Mouse (Mus musculus): ENCODE measurements around the gene Bcr. TPM values are rescaled to one million over a fixed set of nuclear protein-coding genes. Genes with fewer than 3 reads are reported as not detected.

The Bcr gene
- total RNA-seq, 2 experiments from 2014 or later: 91.0 to 94.5 TPM

DNA sequence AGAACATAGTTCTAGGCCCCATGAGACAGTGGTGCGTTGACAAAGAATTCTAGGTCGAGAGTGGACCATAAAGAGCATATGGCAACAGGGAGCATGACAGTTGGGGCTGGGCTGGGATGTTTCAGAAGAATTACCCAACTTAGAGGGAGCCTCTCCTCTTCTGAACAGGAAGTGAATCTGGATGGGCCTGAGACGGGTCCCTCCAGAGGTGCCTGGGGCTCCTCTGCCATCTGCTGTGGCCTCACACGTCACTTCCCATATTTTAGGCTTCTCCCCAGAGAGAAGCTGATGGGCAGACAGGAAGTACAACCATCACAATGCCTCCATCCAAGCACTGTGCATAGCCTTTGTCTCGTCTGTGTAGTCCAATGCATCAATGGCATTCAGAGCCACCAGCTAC, 4.7 kb upstream of the Bcr start:
- DNase-seq: no peak

DNA sequence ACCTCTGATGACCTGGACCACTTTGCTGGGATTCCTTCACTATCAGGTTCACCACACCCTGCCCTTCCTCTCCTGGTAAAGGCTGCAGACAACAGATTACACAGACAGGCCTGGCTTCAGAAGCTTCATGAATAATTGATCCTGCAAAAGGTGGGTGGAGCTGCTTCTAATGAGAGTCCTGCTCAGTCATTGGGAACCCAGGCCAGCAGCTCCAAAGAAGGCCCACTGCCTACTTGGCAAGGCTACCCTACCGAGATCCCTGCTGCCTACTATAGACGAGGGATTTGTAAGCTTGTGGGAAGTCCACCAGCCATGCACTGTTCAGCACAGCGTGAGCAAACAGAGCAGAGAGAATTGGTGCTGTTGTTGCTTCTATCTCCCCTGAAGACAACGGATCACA, 4.1 kb upstream of the Bcr start:
- intact Hi-C loops (cut with DNase I): no loop called here
- DNase-seq: no peak

More for the DNA sequence above, 4.7 kb upstream of the Bcr start:
- intact Hi-C loops (cut with DNase I): no loop called here

DNA sequence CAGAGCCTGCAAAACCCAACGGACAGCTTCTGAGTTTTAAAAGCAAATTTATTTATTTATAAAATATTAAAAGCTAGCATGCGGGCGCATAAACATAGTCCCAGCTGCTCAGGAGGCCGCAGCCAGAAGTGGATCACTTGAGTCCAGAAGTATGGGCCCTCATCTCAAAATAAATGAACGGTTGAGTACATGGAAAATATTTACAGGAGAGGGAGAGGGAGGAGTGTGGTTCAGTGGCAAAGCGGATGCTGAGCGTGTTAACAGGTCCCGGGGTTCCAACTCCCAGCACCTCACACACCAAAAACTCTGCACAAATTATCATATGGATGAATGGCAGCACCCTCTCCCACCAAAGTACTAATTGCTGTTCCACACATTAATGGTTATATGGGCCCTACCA, 2.1 kb upstream of the Bcr start:
- no peak for DNase-seq
- intact Hi-C loops (cut with DNase I): no loop called here

DNA sequence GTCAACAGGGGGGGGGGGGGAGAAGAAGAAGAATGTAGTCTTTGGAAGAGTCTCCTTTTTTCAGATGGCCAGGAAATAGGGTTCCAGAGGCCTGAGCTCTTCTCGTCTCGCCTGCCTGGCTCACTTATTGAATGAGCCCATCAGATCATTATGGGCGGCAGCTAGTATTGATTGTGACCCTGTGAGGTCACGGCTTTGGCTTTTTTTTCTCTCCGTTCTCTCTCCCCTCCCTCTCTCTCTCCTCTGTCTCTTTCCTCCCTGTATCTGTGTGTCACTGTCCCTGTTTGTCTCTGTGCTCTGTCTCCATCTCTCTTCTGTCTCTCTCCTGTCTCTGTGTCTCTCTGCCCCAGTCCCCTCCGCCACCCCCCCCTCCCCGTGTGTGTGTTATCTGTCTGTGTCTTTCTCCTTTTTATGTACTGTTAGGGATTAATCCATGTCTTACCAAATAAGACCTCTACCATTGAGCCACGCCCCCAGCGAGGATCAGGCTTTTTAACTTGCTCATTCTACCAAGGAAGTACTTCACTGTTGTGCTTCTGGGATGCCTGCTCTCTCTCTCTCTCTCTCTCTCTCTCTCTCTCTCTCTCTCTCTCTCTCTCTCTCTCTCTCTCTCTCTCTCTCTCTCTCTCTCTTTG, 1.5 kb upstream of the Bcr start:
- DNase-seq: no peak
- intact Hi-C loops (cut with DNase I): loop anchor here (1.0 kb wide), 1 partner anchor 92 kb away; no protein-coding TSS in a partner anchor

DNA sequence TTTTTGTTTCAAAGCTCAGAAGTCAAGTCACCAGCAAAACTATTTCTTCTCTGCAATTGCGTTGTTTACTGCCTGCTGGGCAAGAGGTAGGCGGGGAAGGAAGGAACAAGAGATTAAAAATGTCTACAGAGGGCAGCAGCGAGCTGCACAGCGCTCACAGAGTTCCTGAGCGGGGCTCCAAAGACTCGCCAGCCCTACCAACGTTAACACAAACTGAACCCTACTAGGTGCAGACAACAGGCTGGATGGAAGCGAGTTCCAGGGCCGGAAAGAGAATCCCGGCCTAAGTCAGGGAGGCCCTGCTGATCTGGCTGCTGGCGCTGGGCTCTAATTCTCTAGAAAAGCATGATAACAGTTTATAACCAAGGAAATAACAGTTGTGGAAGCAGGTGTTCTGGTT, 996 bp upstream of the Bcr start:
- peak; percentile 71 for DNase-seq
- intact Hi-C loops (cut with DNase I): loop anchor here (1.0 kb wide), 1 partner anchor 92 kb away; no protein-coding TSS in a partner anchor

DNA sequence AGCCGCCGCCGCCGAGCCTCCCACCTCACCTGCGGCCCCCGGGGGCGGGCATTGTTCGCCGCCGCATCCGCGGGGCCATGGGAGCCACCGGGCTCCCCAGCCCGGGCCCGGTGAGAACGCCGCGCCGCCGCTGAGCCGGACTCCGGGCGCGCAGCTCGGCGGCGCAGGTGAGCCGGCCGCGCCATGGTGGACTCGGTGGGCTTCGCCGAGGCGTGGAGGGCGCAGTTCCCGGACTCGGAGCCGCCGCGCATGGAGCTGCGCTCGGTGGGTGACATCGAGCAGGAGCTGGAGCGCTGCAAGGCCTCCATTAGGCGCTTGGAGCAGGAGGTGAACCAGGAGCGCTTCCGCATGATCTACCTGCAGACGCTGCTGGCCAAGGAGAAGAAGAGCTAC, 447 bp downstream of the Bcr start:
- intact Hi-C loops (cut with DNase I): no loop called here
- DNase-seq: peak; percentile 28

DNA sequence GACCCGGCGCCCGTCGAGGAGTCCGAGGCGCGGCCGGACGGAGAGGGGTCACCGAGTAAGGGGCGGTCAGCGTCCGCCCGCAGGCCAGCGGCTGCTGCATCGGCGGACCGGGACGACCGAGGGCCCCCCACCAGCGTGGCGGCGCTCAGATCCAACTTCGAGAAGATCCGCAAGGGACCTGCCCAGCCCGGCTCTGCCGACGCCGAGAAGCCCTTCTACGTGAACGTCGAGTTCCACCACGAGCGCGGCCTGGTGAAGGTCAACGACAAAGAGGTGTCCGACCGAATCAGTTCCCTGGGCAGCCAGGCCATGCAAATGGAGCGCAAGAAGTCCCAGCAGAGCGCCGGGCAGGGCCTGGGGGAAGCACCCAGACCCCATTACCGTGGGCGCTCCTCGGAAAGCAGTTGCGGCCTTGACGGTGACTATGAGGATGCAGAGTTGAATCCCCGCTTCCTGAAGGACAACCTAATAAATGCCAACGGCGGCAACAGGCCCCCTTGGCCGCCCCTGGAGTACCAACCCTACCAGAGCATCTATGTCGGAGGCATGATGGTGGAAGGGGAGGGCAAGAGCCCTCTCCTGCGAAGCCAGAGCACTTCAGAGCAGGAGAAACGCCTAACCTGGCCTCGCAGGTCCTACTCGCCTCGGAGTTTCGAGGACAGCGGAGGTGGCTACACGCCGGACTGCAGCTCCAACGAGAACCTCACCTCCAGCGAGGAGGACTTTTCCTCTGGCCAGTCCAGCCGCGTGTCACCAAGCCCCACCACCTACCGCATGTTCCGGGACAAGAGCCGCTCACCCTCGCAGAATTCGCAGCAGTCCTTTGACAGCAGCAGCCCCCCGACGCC, 1.2 kb downstream of the Bcr start:
- peak; percentile 28 for DNase-seq
- intact Hi-C loops (cut with DNase I): no loop called here

DNA sequence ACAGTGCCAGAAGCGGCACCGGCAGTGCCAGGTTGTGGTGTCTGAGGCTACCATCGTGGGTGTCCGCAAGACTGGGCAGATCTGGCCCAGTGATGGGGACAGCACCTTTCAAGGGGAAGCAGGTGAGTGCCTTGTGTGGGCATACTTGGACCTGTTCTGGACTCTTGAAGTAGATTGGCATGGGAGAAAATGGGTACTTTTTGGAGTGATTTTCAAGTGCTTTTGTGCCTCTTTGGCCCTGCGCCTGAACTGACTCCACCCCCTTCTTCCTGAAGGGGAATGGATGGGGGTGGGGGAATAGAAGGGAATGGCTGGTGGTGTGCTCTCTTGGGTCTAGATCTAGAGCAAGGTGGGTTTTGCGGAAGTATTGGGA, 1.8 kb downstream of the Bcr start:
- peak; percentile 28 for DNase-seq
- intact Hi-C loops (cut with DNase I): no loop called here

DNA sequence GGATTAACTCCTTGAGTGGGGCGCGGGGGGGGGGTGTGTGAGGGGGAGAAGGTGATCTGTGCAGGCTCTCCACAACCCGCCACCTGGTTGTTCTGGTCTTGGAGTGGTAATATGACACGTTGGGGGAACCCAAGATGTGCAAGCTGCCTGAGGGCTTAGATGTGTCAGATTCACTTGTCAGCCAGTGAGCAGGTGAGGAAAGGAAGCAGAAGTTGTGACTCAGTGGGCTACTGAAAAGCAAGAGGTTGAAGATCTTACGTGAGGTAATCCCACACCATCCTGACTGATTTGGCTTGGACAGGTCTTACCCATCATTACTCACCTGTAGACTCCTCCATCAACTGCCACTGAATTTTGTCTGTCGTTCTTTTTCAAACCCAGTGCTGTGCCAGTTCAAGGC, 2.2 kb downstream of the Bcr start:
- intact Hi-C loops (cut with DNase I): no loop called here

DNA sequence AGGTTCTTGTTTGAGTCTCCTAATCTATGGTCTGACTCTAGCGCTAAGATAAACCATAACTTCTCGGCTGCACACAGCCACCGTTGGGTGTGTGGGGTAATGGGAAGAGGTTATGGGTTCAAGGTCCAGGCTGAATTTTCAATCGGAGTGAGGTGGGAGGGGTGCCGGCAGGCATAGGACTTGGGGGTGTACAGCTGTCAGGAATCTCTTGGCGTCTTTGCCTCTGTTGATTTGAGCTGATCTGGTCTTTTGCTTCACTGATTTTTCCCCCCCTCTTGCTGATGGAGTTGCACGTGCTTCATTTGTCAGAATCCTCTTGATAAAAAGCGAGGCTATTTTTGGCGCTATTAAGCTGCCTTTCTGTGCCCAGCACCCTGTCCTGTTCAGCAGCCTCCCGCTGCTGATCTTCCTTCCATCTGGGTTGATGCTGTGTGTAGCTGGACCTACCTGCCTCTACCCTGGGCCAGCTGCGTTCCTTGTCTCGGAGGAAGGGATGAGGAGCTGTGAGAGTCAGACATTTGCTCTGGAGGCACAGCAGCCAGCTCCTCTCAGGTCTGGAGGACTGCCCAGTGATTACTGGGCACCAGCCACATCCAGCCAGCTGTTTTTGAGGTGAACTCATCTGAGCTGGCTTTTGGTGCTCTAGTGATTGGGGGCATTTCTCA, 3.0 kb downstream of the Bcr start:
- intact Hi-C loops (cut with DNase I): no loop called here
- DNase-seq: no peak

More for the DNA sequence above, 2.2 kb downstream of the Bcr start:
- no peak for DNase-seq

DNA sequence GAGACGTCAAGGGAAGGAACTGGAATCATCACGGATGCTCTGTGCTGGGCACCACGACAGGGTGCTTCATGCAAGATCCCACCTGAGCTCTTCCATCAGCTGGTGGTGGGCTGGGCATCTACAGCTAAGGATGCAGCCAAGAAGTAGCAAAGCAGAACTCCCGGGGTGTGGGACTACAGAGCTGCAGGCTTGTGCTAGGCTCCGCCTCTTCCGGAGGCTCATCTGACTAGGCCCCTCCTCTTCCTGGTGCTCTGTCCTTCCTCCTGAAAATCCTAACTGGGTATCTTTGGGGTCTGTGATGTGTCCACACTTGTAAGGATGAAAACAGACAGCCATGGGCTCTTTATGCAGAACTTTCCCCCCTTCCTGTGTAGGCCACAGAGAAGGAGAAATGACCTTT, 5.3 kb downstream of the Bcr start:
- intact Hi-C loops (cut with DNase I): no loop called here
- no peak for DNase-seq

DNA sequence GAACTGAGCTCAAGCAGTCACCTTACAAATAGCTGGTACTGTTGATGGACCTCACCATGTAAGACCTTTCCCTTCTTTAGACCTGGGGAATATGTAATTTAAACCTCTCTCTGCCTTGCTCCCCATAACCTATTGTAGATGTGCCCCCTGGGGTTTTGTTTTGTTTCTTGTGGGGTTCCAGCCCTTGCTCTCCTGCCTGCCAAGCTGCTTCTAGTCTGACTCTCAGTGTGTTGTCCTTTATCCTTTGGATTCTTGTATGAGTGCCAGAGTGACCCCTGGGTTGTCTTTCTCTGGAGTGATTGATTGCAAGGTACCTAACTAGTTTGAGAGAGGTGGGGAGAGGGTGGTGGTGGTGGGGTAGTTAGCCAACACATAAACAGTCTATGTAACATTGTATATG, 7.1 kb downstream of the Bcr start:
- intact Hi-C loops (cut with DNase I): no loop called here
- no peak for DNase-seq

DNA sequence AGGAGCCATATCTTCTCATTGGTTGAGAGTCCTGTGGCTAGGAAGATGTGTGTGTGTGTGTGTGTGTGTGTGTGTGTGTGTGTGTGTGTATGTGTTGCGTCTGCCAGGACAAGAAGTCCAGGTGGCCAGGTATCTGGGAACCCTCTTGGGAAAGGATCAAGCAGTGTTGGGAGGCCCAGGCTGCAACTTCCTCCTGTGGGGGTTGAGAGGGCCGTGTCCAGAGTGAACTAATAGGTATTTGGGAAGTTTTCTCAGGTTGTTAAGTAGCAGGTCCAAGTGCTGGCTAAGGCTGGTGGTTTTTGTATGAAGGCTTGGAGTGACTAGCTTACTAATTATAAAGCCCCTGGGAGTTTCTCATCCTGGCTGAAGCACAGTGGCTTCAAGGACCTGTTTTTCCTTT, 7.7 kb downstream of the Bcr start:
- no peak for DNase-seq
- intact Hi-C loops (cut with DNase I): no loop called here

DNA sequence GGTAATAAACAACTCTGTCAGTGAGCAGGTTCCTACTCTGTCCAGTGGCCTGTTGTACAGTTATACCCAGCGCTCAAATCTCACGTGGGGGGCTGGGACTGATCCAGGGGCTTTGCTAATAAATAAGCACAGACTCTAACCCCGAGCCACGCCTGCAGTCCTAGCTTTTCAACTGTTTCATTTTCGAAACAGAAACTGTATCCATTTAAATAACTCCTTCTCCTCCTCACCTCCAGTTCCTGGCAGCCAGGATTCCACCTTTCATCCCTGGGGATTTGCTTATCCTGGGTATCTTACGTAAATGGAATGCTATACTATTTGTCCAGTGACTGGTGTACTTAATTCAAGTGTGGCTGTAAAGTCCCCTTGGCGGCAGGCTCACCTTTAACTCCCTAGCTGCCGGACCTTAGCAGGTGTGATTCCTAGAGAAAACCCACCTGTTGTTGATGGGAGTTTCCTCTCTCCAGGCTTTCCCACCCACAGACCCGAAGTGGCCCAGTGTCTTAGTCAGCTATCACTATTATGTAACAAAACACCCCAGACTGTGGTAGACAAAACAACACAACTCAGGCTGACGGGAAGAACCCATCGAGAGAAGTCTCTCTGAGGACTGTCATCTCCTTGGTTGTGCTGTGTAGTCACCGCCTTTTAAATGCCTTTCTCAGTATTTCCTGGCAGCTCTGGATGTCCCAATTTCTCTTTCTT, 8.4 kb downstream of the Bcr start:
- DNase-seq: no peak
- intact Hi-C loops (cut with DNase I): no loop called here

DNA sequence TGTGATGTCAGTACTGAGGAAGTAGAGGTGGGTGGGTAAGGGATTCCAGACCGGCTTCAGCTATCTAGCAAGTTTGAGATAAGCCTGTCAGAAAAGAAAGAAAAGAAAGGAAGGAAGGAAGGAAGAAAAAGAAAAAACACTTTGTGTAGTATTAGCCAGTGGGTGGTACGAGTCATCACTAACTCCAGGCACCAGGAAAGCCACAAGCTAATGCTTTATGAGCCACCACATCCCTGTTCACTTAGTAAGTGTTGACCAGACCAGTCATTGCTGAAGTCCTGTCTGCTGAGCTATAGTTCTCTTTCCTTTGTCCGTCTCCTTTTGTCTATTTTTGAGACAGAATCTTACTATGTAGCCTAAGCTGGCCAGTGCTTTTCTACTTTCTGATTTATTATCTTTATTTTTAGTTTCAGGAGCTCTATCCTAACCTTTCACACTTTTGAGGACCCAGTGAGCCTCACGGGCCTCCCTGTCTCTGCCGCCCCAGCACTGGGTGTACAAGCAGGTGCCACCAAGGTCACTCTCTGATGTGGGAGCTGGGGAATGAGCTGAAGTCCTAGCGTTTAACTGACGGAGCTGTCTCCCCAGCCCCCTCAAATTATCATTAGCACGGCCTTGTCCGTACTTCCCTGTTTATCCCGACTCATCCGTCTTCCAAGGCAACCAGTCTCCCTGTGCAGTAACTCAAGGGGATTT, 10.0 kb downstream of the Bcr start:
- intact Hi-C loops (cut with DNase I): no loop called here
- DNase-seq: no peak

DNA sequence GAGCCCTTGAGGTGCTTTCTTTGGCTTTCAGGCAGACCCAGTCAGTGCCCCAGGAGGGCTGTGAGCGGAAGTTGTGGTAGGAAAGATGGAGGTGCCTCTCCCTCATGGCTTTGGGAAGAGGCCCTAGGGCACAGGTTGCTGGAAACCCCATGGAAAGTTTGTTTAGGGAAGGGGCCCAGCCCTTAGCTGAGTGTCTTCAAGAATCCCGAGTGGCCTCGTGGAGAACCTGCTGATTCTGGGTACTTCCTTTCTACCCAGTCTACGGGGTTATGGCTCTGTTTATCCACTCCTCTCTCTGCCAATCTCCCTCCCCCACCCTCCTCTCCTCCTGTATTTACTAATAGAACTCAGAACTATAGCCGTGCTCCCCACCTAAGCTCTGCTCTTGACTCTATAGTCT, 15.3 kb downstream of the Bcr start:
- no peak for DNase-seq
- intact Hi-C loops (cut with DNase I): no loop called here

DNA sequence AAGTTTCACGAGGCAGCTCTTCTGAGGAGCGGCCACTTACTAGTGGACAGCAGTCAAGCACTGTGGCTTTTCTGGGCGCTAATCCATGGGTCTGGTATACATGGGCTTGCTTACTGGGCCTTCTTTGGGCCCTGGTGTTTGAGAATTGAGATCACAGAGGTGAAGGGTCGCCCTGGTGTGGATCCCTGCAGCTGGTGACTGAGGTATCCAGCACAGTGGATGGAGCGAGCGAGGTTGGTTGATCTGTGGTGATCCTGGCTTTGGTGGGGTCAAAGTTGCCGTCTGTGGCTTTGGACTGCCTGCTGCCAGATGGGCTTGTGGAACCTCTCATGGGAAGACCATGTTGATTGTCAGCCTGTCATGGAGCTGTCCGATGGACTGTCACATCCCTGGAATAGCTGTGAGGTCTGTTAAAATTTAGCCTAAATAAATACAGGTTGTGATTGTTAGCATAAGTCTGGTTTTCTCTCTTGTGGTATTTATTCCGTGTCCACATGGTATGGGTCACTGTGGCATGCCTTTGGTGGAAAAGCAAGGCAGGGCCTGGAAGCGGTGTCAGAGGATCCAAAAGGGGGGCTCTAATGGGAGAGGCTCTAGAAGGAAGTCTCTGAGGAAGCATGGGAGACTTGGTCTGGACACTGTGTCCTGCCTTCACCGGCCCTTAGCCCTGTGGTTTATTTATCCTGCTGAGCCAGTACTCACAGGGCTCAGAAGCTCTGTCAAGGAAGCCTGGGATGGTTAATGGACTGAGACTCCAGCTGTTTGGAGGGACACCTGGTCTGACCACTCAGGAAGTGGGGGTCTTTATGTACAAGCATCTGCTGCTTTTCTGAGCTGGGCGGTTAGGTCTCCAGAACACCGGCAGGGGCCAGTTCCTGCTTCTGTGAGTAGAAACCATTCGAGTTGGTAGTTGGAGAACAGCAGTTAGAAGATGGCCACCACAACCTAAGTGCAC, 18.1 kb downstream of the Bcr start:
- DNase-seq: no peak

DNA sequence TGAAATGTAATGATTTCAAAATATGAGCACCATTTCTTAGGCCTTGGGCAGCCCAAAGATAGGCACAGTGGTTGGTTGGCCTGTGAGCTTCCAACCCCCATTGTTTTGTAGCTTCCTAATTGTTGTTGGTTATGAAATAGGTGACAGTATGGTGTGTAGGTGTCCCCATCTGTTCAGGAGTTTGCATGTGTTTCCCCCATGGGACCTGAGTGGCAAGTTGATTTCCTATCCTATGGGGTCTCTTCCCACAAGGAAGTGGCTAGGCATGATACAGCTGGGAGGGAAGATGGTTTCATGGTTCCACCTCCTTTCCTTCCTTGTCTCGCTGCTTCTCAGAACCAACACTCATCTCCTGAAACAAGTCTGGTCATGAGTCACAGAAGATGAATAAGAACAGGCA, 24.9 kb downstream of the Bcr start:
- no peak for DNase-seq
- intact Hi-C loops (cut with DNase I): no loop called here

More for the DNA sequence above, 18.1 kb downstream of the Bcr start:
- intact Hi-C loops (cut with DNase I): no loop called here

DNA sequence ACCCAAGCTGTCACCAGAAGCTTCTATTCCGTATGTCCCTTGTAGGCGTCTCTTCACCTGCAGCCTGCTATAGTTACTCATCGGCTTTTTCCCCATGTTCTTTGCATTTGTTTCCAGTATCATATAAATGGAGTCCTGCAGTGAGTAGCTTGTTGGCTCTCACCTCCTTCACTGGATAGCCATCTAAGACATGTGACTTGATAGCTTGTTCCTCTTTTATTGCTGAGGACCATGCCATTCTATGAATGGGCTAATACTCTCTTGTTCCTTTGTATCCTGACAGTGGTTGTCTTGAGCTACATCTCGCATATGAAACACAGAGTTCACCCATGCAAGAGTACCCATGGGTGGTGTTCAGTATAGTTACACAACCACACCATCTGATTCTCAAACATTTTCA, 28.1 kb downstream of the Bcr start:
- DNase-seq: no peak
- intact Hi-C loops (cut with DNase I): no loop called here

All from left cerebral cortex, postnatal 4 days (tissue).